Mouse (Mus musculus) hindbrain, embryonic 12.5 days (tissue): Measurements from ENCODE around the gene Gm11567. TPM values are rescaled to one million over a fixed set of nuclear protein-coding genes. Genes with fewer than 3 reads are reported as not detected.
"Not testable (repeated sequence)": the region's sequence is repeated elsewhere in the genome, so short reads cannot be mapped to it uniquely, and the experiment has no call there.

ENCODE experiments used
- ATAC-seq: fragments of 200-750 bp; cut with Nextera tagmentation; 2 replicates; pipeline ENCODE4 v1.8.0; 2017; ENCODE audit warnings: moderate TSS enrichment; ENCODE audit not compliant: low FRiP score
- H3K27ac ChIP-seq: fragments of 300-500 bp; sonication (generic); 2 replicates; pipeline ENCODE4 v1.5.1; 2016; ENCODE audit warnings: mild to moderate bottlenecking
- H3K27me3 ChIP-seq: fragments of 300-500 bp; sonication (generic); 2 replicates; pipeline ENCODE4 v1.6.1; 2016; ENCODE audit warnings: mild to moderate bottlenecking
- H3K36me3 ChIP-seq: fragments of 300-500 bp; sonication (generic); 2 replicates; pipeline ENCODE4 v1.6.1; 2016; ENCODE audit warnings: mild to moderate bottlenecking
- H3K4me1 ChIP-seq: fragments of 300-500 bp; sonication (generic); 2 replicates; pipeline ENCODE4 v1.6.1; 2016
- H3K4me2 ChIP-seq: fragments of 300-500 bp; sonication (generic); replicated peaks from 2 replicates; pipeline ENCODE4 v1.6.1; 2016; ENCODE audit warnings: mild to moderate bottlenecking
- H3K4me3 ChIP-seq: fragments of 300-500 bp; sonication (generic); 2 replicates; pipeline ENCODE4 v1.5.1; 2016; ENCODE audit warnings: mild to moderate bottlenecking
- H3K9ac ChIP-seq: fragments of 300-500 bp; sonication (generic); 2 replicates; pipeline ENCODE4 v1.6.1; 2016; ENCODE audit warnings: mild to moderate bottlenecking, moderate library complexity
- H3K9me3 ChIP-seq: fragments of 300-500 bp; sonication (generic); replicated peaks from 2 replicates; pipeline ENCODE4 v1.6.1; 2016; ENCODE audit warnings: mild to moderate bottlenecking
- WGBS: fragments of 180-500 bp; shearing (Covaris S2); methylation state at CpG from one replicate; pipeline ENCODE4 v1.1.7; 2016; 5-methylcytosine and 5-hydroxymethylcytosine counted together
- polyA plus RNA-seq: library from polyadenylated mRNA; unstranded; fragments of >200 nt; fragmentation: Nextera tagmentation; extraction: Ambion mirVana; gene quantifications from 2 replicates; pipeline ENCODE4 v1.2.1, GENCODE M21; 2016

Gene Gm11567
- polyA plus RNA-seq: not detected in 2 replicates

DNA sequence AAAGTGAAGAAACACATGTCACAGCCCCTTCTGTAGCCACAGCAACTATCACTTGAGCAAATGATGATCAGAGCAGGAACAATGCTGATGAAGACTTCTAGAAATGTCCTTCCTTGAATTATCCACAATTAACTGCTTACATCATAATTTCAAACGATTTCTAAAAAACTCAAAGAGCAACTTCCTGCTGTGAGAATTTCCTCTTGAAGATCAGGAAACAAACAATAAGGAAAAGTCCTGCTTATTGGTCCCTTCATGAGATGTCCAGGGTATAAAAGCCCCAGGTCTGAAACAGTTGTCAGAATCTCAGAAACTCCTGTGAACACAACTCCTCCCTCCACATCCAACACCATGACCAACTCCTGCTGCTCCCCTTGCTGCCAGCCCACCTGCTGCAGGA is at the start of gene Gm11567:
Gm11567 (plus strand) TSS at position 301 of the 400 bp plus-strand sequence.
- H3K4me3 ChIP-seq, H3K9me3 ChIP-seq, H3K36me3 ChIP-seq, H3K9ac ChIP-seq, H3K4me2 ChIP-seq, H3K27me3 ChIP-seq, H3K27ac ChIP-seq, ATAC-seq, H3K4me1 ChIP-seq: not testable (repeated sequence)
- WGBS: 47% methylated on average over 1 of the region's 1 CpGs

DNA sequence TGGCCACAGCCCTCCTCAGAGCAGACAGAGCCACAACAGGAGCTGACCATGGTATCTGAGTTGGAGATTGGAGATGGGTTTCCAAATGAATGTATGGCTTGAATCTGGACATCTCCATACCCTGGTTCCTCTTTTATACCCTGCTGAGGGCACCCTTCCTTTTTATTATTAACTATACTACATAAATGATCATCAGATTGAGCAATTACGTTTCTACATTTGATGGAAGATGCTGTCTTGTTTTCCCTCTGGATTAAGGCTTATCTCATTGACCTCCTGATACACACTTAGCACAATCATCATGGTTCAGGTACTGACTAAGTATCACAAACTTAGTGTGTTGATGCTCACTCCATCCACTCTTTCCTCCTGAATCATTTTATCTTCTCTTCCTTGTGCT is 41.0 kb upstream of the Gm11567 start, which contains the start of gene 2300003K06Rik:
2300003K06Rik (minus strand) TSS at position 101 of the 400 bp plus-strand sequence.
- no peaks in the 10 kb centered on the region for H3K9me3 ChIP-seq
- no peaks in the 10 kb centered on the region for H3K36me3 ChIP-seq
- no peak within 1 kb of the TSS for H3K27ac ChIP-seq
- H3K4me2 ChIP-seq: no peak within 1 kb of the TSS
- 78% methylated on average over 1 of the region's 1 CpGs for WGBS
- H3K9ac ChIP-seq: no peak within 1 kb of the TSS
- no peaks in the 10 kb centered on the region for H3K4me1 ChIP-seq
- H3K4me3 ChIP-seq: no peak within 1 kb of the TSS
- ATAC-seq: no peak
- no peaks in the 10 kb centered on the region for H3K27me3 ChIP-seq

DNA sequence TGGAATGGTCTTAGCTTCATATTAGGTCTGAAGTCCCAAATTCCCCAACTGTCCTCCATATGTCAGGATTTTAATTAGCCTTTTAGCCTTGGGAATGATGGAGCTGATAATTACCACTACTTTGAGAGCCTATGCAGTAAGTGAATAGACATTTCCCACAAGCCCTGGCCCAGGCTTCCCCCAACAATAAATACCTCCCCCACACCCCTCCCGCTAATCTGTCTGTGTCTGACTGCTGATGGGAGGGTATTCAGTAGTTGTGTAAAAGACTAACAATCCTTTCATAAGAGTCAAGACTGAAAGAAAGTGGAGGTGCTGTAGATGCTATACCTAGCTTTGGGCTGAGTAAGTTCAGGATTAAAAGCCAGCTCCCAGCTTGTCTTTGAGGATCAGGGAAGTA is 36.8 kb upstream of the Gm11567 start:
- Histone ChIP-seq H3K27ac (no peak overlapping the region), H3K36me3 (no peaks in the 10 kb centered on the region), H3K27me3 (no peaks in the 10 kb centered on the region), H3K4me2 (no peak overlapping the region), H3K9ac (no peak overlapping the region), H3K9me3 (no peaks in the 10 kb centered on the region), H3K4me1 (no peaks in the 10 kb centered on the region), H3K4me3 (no peak overlapping the region)
- ATAC-seq: no peak
- 70% methylated on average over 1 of the region's 1 CpGs for WGBS

DNA sequence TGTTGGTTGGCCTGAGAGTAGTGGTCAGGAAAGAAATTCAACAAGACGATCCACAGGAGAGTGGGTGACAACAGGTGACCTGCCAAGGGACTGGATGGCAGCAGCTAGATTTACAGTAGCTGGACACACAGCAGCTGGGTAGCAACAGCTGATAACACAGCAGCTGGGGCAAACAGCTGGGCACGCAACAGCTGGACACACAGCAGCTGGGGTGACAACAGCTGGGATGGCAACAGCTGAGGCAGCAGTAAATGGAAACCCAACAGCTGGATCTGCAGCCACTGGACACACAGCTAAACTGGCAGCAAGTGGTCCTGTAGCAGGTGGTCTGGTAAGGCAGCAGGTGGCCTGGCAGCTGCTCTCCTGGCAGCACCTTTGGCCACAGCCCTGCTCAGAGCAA is 32.2 kb upstream of the Gm11567 start:
- Histone ChIP-seq H3K4me2 (no peak overlapping the region), H3K9me3 (no peaks in the 10 kb centered on the region), H3K27me3 (no peaks in the 10 kb centered on the region), H3K36me3 (no peaks in the 10 kb centered on the region), H3K9ac (no peak overlapping the region), H3K4me1 (no peaks in the 10 kb centered on the region), H3K27ac (no peak overlapping the region), H3K4me3 (no peak overlapping the region)
- ATAC-seq: no peak
- 88% methylated on average over 2 of the region's 2 CpGs for WGBS

DNA sequence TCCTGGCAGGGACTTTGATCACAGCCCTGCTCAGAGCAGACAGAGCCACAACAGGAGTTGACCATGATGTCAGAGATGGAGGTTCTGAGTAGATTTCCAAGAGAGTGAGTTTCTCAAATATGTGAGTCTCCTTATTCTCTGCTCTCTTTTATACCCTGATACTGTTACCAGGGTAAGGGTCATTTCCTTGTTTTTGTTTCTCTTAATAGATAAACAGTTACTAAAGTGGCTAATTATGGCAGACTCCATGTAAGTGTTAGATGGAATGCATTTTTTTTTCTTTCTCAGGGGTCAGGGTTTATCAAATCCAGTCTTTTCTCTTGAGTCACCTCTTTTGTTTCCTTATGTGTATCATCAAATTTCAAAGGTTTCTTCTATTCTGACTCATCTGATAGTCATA is 27.5 kb upstream of the Gm11567 start, which contains the start of gene Krtap4-16:
Krtap4-16 (minus strand) TSS at position 101 of the 400 bp plus-strand sequence.
- Histone ChIP-seq H3K9ac (no peak within 1 kb of the TSS), H3K4me2 (no peak within 1 kb of the TSS), H3K27ac (no peak within 1 kb of the TSS), H3K36me3 (no peaks in the 10 kb centered on the region), H3K27me3 (no peaks in the 10 kb centered on the region), H3K9me3 (no peaks in the 10 kb centered on the region), H3K4me1 (no peaks in the 10 kb centered on the region), H3K4me3 (no peak within 1 kb of the TSS)
- no peak for ATAC-seq

DNA sequence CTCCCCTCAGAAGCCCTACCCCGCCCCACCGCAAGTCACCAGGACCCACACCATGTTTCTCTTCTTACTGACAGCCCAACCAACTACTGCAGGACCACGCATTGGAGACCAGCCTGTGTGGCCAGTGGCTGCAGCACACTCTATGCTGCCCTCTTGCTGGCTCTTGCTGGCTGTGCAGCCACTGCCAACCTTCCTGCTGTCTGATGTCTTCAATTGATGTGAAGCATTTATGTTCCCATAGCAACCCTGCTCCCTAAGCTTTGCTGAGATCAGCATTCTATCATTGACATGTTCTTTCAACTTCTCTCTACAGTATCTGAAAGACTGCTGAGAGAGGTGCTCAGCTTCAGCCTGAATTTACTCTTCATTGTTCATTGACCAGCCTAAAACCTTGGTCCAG is 24.9 kb upstream of the Gm11567 start:
- no peaks in the 10 kb centered on the region for H3K27me3 ChIP-seq
- H3K4me2 ChIP-seq: no peak overlapping the region
- no peak overlapping the region for H3K27ac ChIP-seq
- H3K9ac ChIP-seq: no peak overlapping the region
- no peak overlapping the region for H3K4me3 ChIP-seq
- WGBS: 58% methylated on average over 3 of the region's 3 CpGs
- H3K9me3 ChIP-seq: no peaks in the 10 kb centered on the region
- no peaks in the 10 kb centered on the region for H3K36me3 ChIP-seq
- H3K4me1 ChIP-seq: no peaks in the 10 kb centered on the region
- no peak for ATAC-seq

DNA sequence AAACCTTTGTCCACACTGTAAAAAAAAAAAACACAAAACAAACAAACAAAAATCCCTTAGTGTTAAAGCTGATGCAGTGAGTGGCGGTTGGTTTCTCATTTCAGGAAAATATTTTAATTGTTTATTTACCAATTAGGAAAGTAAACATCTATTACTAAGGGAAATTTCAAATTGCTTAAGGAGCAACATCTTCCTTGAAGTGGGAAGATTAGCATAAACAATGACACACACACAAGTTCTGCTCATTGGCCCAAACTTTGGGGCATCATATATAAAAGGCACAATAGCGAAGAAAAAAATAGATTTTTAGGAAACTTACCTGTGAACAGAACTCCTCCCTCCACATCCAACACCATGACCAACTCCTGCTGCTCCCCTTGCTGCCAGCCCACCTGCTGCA is 21.4 kb upstream of the Gm11567 start, which contains the start of gene Gm11568:
Gm11568 (plus strand) TSS at position 301 of the 400 bp plus-strand sequence.
- 86% methylated on average over 2 of the region's 2 CpGs for WGBS

DNA sequence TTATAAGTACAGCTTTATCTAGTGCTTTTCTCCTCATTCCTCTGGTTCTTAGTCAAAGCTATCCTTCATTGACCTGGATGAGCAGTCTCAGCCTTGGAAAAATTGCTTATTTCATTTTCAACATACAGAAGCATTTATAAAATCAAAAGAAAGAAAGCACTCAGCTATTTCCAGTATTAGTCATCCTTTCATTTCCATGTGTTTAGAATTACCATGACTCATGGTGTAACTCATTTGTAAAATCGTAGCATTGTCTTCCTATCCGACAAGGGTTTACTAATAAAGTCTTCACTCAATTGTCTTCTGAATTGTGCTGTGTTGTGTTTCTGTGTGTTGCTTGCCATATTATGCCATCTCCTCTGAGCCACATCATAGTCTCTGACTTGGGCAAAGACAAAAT is 20.2 kb upstream of the Gm11567 start:
- Histone ChIP-seq H3K4me3 (no peak overlapping the region), H3K36me3 (no peaks in the 10 kb centered on the region), H3K9me3 (no peaks in the 10 kb centered on the region), H3K9ac (no peak overlapping the region), H3K4me2 (no peak overlapping the region), H3K27ac (no peak overlapping the region), H3K27me3 (no peaks in the 10 kb centered on the region), H3K4me1 (no peaks in the 10 kb centered on the region)
- ATAC-seq: no peak
- 83% methylated on average over 2 of the region's 2 CpGs for WGBS

More for the DNA sequence above, 21.4 kb upstream of the Gm11567 start, which contains the start of gene Gm11568:
- no peak for ATAC-seq
- Histone ChIP-seq H3K9ac (no peak within 1 kb of the TSS), H3K4me1 (no peaks in the 10 kb centered on the region), H3K4me2 (no peak within 1 kb of the TSS), H3K36me3 (no peaks in the 10 kb centered on the region), H3K27ac (no peak within 1 kb of the TSS), H3K27me3 (no peaks in the 10 kb centered on the region), H3K9me3 (no peaks in the 10 kb centered on the region), H3K4me3 (no peak within 1 kb of the TSS)

DNA sequence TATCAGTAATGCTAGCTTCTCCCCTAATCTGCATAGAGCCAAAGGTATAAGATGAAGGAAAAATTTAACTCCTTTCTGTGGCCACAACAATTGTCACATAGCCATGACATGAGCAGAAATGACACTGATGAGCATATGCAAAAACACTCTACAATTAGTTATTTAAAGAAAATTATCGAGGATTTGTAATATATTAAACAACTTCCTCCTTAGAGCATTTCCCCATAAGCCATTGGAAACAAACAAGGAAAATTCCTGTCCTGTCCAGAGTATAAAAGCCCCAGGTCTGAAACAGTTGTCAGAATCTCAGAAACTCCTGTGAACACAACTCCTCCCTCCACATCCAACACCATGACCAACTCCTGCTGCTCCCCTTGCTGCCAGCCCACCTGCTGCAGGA is 14.8 kb upstream of the Gm11567 start, which contains the start of gene Gm11559:
Gm11559 (plus strand) TSS at position 301 of the 400 bp plus-strand sequence.
- not testable (repeated sequence) for ATAC-seq, H3K27ac ChIP-seq, H3K9ac ChIP-seq, H3K9me3 ChIP-seq, H3K4me3 ChIP-seq, H3K27me3 ChIP-seq, H3K36me3 ChIP-seq, H3K4me1 ChIP-seq, H3K4me2 ChIP-seq
- WGBS: 79% methylated on average over 1 of the region's 1 CpGs

DNA sequence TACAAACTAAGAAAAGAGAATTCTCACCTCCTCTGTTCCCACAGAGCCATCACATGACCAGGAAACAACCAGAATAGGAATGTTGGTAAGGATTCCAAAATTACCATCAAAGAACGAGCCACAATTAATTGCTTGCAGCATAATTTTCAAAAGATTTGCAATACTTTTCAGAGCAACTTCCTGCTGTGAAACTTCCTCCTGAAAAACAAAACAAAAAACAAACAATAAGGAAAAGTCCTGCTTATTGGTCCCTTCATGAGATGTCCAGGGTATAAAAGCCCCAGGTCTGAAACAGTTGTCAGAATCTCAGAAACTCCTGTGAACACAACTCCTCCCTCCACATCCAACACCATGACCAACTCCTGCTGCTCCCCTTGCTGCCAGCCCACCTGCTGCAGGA is 5.9 kb upstream of the Gm11567 start, which contains the start of gene Krtap9-1:
Krtap9-1 (plus strand) TSS at position 301 of the 400 bp plus-strand sequence.
- not testable (repeated sequence) for H3K27ac ChIP-seq, H3K27me3 ChIP-seq, H3K36me3 ChIP-seq, H3K4me3 ChIP-seq, H3K4me2 ChIP-seq, ATAC-seq, H3K9ac ChIP-seq, H3K9me3 ChIP-seq, H3K4me1 ChIP-seq
- WGBS: 88% methylated on average over 1 of the region's 1 CpGs

DNA sequence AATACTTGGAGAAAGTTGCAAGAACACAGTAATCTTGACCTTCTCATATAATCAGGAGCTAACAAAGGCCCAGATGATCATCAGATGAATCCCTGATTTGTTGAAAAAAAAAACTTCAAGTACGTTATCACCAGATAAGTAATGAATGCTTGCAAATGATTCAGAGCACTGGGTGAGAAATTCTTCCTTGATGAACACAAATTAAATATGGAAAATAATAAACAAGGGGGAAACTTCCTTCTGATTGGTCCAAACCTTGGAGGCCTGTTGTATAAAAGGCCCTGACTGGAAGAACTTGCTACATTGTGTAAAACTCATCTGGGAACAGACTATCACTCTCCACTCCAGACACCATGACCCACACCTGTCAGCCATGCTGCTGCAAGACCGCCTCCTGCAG is 28.6 kb downstream of the Gm11567 start, which contains the start of gene Krtap31-1:
Krtap31-1 (plus strand) TSS at position 301 of the 400 bp plus-strand sequence.
- Histone ChIP-seq H3K27ac (no peak within 1 kb of the TSS), H3K4me2 (no peak within 1 kb of the TSS), H3K4me1 (no peaks in the 10 kb centered on the region), H3K9me3 (no peaks in the 10 kb centered on the region), H3K4me3 (no peak within 1 kb of the TSS), H3K9ac (no peak within 1 kb of the TSS), H3K36me3 (no peaks in the 10 kb centered on the region), H3K27me3 (no peaks in the 10 kb centered on the region)
- ATAC-seq: no peak
- WGBS: 82% methylated on average over 2 of the region's 2 CpGs

DNA sequence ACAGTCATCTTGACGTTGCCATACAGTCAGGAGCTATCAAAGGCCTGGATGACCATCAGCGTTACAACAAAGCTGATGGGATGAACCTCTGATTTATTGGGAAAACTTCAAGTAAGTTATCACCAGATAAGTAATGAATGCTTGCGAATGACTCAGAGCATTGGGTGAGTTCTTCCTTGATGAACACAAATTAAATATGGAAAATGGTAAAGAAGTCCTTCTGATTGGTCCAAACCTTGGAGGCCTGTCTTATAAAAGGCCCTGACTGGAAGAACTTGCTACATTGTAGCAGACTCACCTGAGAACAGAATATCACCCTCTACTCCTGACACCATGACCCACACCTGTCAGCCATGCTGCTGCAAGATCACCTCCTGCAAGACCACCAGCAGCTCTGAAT is 35.5 kb downstream of the Gm11567 start, which contains the start of gene Gm11565:
Gm11565 (plus strand) TSS at position 301 of the 400 bp plus-strand sequence.
- Histone ChIP-seq H3K4me2 (no peak within 1 kb of the TSS), H3K9ac (no peak within 1 kb of the TSS), H3K4me3 (no peak within 1 kb of the TSS), H3K27me3 (no peaks in the 10 kb centered on the region), H3K9me3 (no peaks in the 10 kb centered on the region), H3K36me3 (no peaks in the 10 kb centered on the region), H3K4me1 (no peaks in the 10 kb centered on the region), H3K27ac (no peak within 1 kb of the TSS)
- ATAC-seq: no peak
- WGBS: 95% methylated on average over 3 of the region's 3 CpGs
